Mouse (Mus musculus) frontal cortex, postnatal 10 days (tissue): Measurements from ENCODE around the gene Gm13278.
"Not testable (repeated sequence)": the region's sequence is repeated elsewhere in the genome, so short reads cannot be mapped to it uniquely, and the experiment has no call there.

ENCODE experiments used
- DNase-seq, 2 experiments: peaks; one replicate each; pipeline ENCODE4 v3.0.0; 2022; ENCODE audit warnings: low spot score in 2 of 2, mixed read lengths in 1 of 2

The Gm13278 gene

DNA sequence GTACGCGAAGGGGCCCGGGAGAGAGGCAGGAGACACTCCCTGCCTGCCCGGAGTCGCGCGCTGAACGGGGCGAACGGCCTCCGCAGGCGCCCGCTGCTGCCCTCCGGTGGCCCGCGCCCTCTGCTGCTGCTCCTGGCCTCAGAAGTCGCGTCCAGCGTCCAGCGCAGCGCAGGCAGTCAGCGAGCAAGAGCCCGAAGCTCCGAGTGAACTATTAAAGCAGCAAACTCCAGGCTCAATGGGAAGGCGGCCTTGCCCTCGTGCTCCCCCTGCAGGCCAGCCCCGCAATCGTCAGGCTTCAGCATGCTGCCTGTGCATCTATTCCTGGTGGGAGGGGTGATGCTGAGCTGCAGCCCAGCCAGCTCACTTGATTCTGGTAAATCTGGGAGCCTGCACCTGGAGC lies at the start of gene Gm13278:
TSS of gene Gm13278 (plus strand) at position 301 of the 400 bp plus-strand sequence.
- DNase-seq, result not testable (repeated sequence)

DNA sequence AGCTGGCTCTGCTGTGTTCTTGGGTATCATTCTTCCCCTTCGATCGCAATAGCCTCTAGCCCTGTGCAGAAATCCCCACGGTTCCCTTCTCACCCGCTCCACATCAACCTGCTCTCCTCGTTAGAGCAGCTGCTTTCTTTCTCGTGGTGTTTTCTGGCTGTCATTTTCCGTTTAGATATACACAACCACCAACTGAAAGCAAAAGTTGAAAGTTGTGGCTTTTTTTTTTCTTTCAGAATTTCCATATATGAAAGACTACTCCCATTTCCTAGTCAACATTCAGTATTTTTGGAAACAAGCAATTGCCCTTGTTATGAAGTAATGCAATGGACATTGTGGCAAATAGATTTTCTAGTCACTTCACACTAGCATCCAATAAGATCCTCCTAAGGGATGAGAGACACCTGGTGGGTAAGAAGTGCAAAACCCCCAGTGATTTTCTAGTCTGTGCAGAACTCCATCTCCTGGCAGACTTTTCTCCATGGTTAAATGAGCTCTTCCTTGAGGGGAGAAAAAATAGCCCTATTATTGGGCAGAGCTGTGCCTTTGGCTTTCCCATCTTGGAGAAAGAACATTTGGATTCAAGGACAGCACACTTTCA lies 48.5 kb upstream of the Gm13278 start:
- no peak for DNase-seq

DNA sequence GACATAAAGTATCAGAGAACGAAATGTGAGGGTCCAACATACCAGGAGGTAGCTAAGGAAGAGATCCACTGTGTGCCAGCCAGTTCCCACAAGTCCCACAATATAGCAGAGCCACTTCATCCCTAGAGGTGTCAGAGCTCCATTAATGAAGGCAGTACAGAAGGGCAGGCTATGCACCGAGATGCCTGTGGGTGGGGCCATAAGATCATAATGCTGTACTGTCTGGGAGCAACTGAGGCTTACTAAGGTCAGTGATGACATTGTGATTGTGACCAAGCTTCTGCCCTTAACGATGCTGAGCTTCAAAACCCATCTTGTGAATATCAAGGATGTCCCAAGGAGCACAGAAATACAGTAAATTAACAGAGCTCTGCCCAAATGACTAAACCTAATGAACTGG lies 47.1 kb upstream of the Gm13278 start:
- no peak for DNase-seq

DNA sequence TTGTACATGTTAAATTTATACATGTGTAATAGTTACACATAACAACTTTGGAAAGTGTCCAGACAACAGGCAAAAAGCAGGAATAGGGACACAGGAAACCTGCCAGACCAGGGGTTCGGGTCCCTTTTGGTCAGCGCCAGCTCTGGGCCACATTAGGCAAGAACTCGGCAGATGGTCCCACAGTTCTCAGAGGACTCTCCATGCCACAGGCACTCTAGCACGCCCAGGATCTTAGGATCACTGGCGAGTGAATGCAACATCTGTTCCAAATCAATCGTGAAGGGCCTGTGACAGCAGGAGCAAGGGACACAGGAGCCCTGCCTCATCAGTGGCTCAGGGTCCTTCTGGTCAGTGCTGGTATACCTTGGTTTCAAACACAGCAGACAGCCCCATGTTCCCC lies 41.4 kb upstream of the Gm13278 start:
- DNase-seq, result no peak

DNA sequence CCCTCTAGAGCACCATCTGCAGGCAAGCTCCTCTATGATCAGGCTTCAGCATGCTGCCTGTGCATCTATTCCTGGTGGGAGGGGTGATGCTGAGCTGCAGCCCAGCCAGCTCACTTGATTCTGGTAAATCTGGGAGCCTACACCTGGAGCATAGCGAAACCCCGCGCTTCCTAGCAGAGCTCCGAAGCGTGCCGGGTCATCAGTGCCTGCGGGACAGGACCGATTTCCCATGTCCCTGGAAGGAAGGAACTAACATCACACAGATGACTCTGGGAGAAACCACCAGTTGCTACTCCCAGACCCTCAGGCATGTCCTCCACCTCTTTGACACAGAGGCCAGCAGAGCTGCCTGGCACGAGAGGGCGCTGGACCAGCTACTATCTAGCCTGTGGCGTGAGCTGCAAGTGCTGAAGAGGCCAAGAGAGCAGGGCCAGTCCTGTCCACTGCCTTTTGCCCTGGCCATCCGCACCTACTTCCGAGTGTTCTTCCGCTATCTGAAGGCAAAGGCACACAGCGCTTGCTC lies 36.5 kb upstream of the Gm13278 start, which contains the start of gene Gm13271:
TSS of gene Gm13271 (plus strand) at position 51 of the 523 bp plus-strand sequence.
- peak; percentile 77 to 84 for DNase-seq

DNA sequence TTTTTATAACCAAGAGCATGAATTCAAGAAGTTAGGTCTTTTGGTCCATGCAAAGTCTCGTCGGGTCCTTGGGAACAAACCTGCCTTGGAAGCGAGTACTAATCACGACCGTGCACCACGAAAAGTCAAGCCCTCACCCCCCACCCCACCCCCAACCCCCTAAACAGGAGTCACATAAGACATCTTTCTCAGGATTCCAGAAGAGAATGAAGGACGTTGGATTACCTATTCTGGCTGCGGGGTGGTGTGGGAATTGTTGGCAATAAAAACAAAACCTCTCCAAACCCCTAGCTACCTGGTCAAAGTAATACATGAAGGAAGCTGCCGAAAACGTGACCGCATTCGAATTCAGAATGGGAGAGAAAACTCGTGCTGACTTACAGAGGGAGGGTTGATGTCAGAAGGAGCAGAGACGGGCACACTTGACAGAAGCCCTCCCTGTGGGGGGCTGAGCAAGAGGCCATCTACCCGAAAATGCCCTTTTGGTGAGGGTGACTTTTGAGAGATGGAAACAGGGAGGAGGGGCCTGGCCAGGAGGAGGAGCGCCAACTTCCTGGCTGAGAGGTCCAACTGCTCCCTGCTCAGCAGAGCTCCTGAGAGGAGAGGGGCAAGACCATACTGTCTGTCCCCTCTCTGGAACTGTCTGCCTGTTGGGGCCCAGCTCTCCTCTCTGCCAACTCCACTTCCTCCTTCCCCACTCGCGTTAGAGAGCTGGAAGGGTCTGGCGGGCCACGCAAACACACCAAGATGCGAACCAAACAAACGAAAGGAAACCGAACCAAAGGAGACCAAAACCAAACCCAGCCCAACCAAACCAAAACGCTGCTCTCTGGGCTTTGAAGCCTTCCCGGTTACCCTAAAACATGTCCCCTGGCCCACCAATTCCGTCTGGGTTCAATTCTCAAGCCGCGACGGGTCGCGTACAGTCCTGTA lies 34.5 kb upstream of the Gm13278 start:
- DNase-seq, result not testable (repeated sequence)

DNA sequence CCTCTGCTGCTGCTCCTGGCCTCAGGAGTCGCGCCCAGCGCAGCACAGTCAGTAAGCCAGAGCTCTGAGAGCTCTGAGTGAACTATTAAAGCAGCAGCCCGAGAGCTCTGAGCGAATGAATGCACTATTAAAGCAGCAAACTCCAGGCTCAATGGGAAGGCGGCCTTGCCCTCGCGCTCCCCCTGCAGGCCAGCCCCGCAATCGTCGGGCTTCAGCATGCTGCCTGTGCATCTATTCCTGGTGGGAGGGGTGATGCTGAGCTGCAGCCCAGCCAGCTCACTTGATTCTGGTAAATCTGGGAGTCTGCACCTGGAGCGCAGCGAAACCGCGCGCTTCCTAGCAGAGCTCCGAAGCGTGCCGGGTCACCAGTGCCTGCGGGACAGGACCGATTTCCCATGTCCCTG lies 33.7 kb upstream of the Gm13278 start:
- DNase-seq, result peak; percentile 90 to 92

DNA sequence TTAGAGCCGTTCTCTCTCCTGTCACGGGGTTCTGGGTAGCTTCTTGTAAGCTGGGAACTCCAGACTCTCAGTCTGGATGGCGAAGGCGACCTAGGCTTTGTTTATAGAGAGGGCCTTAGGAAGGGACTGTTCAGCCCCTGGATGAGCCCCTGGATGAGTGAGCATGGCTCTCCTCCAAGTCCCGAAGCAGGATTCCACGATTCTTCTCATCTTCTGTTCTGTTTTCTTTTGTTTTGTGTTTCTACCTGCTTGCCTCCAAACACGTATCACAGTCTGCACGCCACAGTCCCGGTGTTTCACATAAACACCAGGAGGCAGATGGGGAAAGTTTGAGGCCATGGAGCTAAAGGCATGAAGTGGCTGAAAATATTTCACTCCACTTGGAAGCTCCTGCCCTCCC lies 32.6 kb upstream of the Gm13278 start:
- DNase-seq, result not testable (repeated sequence)

DNA sequence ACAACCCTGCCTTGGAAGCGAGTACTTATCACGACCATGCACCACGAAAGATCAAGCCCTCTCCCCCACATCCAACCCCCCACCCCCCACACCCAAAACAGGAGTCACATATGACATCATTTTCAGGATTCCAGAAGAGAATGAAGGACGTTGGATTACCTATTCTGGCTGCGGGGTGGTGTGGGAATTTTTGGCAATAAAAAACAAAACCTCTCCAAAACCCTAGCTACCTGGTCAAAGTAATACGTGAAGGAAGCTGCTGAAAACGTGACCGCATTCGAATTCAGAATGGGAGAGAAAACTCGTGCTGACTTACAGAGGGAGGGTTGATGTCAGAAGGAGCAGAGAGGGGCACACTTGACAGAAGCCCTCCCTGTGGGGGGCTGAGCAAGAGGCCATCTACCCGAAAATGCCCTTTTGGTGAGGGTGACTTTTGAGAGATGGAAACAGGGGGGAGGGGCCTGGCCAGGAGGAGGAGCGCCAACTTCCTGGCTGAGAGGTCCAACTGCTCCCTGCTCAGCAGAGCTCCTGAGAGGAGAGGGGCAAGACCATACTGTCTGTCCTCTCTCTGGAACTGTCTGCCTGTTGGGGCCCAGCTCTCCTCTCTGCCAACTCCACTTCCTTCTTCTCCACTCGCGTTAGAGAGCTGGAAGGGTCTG lies 31.6 kb upstream of the Gm13278 start, which contains the start of gene Gm13283:
TSS of gene Gm13283 (plus strand) at position 510 of the 659 bp plus-strand sequence.
- DNase-seq, result peak; percentile 32 to 45

DNA sequence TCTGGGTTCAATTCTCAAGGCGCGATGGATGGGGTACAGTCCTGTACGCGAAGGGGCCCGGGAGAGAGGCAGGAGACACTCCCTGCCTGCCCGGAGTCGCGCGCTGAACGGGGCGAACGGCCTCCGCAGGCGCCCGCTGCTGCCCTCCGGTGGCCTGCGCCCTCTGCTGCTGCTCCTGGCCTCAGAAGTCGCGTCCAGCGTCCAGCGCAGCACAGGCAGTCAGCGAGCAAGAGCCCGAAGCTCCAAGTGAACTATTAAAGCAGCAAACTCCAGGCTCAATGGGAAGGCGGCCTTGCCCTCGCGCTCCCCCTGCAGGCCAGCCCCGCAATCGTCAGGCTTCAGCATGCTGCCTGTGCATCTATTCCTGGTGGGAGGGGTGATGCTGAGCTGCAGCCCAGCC lies 30.9 kb upstream of the Gm13278 start:
- peak in 1 of 2 experiments; percentile 48 for DNase-seq

DNA sequence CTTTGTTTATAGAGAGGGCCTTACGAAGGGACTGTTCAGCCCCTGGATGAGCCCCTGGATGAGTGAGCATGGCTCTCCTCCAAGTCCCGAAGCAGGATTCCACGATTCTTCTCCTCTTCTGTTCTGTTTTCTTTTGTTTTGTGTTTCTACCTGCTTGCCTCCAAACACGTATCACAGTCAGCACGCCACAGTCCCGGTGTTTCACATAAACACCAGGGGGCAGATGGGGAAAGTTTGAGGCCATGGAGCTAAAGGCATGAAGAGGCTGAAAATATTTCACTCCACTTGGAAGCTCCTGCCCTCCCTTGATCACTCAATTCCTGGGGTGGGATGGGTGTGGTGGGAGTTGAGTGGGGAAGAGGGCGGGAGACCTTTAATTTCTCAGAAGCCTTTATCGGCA lies 29.6 kb upstream of the Gm13278 start:
- peak; percentile 79 to 81 for DNase-seq

DNA sequence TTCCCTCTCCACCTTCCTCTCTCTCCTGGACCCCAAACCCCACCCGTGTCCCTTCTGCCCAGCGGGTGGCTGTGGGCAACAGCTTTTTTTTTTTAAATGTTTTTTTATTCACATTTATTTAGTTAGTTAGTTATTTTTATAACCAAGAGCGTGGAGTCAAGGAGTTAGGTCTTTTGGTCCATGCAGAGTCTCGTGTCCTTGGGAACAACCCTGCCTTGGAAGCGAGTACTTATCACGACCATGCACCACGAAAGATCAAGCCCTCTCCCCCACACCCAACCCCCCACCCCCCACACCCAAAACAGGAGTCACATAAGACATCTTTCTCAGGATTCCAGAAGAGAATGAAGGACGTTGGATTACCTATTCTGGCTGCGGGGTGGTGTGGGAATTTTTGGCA lies 29.0 kb upstream of the Gm13278 start:
- DNase-seq, result peak in 1 of 2 experiments; percentile 26

DNA sequence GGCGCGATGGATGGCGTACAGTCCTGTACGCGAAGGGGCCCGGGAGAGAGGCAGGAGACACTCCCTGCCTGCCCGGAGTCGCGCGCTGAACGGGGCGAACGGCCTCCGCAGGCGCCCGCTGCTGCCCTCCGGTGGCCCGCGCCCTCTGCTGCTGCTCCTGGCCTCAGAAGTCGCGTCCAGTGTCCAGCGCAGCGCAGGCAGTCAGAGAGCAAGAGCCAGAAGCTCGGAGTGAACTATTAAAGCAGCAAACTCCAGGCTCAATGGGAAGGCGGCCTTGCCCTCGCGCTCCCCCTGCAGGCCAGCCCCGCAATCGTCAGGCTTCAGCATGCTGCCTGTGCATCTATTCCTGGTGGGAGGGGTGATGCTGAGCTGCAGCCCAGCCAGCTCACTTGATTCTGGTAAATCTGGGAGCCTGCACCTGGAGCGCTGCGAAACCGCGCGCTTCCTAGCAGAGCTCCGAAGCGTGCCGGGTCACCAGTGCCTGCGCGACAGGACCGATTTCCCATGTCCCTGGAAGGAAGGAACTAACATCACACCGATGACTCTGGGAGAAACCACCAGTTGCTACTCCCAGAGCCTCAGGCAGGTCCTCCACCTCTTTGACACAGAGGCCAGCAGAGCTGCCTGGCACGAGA lies 27.8 kb upstream of the Gm13278 start:
- peak in 1 of 2 experiments; percentile 17 for DNase-seq

DNA sequence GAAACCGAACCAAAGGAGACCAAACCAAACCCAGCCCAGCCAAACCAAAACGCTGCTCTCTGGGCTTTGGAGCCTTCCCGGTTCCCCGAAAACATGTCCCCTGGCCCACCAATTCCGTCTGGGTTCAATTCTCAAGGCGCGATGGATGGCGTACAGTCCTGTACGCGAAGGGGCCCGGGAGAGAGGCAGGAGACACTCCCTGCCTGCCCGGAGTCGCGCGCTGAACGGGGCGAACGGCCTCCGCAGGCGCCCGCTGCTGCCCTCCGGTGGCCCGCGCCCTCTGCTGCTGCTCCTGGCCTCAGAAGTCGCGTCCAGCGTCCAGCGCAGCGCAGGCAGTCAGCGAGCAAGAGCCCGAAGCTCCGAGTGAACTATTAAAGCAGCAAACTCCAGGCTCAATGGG lies 17.8 kb upstream of the Gm13278 start, which contains the start of gene Gm13290:
TSS of gene Gm13290 (plus strand) at position 301 of the 400 bp plus-strand sequence.
- not testable (repeated sequence) for DNase-seq

DNA sequence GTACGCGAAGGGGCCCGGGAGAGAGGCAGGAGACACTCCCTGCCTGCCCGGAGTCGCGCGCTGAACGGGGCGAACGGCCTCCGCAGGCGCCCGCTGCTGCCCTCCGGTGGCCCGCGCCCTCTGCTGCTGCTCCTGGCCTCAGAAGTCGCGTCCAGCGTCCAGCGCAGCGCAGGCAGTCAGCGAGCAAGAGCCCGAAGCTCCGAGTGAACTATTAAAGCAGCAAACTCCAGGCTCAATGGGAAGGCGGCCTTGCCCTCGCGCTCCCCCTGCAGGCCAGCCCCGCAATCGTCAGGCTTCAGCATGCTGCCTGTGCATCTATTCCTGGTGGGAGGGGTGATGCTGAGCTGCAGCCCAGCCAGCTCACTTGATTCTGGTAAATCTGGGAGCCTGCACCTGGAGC lies 14.7 kb upstream of the Gm13278 start, which contains the start of gene Gm13289:
TSS of gene Gm13289 (plus strand) at position 301 of the 400 bp plus-strand sequence.
- not testable (repeated sequence) for DNase-seq

DNA sequence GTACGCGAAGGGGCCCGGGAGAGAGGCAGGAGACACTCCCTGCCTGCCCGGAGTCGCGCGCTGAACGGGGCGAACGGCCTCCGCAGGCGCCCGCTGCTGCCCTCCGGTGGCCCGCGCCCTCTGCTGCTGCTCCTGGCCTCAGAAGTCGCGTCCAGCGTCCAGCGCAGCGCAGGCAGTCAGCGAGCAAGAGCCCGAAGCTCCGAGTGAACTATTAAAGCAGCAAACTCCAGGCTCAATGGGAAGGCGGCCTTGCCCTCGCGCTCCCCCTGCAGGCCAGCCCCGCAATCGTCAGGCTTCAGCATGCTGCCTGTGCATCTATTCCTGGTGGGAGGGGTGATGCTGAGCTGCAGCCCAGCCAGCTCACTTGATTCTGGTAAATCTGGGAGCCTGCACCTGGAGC lies 11.8 kb upstream of the Gm13278 start, which contains the start of gene Gm13272:
TSS of gene Gm13272 (plus strand) at position 301 of the 400 bp plus-strand sequence.
- not testable (repeated sequence) for DNase-seq

DNA sequence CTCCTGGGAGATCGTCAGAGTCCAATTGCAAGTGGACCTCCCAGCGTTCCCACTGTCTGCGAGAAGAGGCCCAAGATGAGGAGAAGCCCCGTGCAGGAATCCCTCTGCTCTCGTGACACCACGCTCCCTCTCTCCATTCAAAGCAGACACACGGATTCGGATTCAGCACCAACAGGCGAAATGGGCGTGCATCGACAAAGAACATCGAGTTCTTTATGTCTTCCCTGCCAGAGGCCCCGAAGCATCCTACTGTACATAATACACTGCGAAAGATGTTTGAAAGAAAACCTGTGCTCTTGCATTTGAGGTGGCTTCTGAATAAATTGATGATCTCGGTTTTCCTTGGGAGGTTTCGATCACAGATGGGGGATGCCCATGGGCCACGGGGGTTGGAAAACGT lies 11.0 kb upstream of the Gm13278 start:
- DNase-seq, result not testable (repeated sequence)

DNA sequence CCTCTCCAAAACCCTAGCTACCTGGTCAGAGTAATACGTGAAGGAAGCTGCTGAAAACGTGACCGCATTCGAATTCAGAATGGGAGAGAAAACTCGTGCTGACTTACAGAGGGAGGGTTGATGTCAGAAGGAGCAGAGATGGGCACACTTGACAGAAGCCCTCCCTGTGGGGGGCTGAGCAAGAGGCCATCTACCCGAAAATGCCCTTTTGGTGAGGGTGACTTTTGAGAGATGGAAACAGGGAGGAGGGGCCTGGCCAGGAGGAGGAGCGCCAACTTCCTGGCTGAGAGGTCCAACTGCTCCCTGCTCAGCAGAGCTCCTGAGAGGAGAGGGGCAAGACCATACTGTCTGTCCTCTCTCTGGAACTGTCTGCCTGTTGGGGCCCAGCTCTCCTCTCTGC lies 9.5 kb upstream of the Gm13278 start, which contains the start of gene Ifnz:
TSS of gene Ifnz (plus strand) at position 301 of the 400 bp plus-strand sequence.
- not testable (repeated sequence) for DNase-seq

DNA sequence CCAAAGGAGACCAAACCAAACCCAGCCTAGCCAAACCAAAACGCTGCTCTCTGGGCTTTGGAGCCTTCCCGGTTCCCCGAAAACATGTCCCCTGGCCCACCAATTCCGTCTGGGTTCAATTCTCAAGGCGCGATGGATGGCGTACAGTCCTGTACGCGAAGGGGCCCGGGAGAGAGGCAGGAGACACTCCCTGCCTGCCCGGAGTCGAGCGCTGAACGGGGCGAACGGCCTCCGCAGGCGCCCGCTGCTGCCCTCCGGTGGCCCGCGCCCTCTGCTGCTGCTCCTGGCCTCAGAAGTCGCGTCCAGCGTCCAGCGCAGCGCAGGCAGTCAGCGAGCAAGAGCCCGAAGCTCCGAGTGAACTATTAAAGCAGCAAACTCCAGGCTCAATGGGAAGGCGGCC lies 9.0 kb upstream of the Gm13278 start:
- DNase-seq, result not testable (repeated sequence)

DNA sequence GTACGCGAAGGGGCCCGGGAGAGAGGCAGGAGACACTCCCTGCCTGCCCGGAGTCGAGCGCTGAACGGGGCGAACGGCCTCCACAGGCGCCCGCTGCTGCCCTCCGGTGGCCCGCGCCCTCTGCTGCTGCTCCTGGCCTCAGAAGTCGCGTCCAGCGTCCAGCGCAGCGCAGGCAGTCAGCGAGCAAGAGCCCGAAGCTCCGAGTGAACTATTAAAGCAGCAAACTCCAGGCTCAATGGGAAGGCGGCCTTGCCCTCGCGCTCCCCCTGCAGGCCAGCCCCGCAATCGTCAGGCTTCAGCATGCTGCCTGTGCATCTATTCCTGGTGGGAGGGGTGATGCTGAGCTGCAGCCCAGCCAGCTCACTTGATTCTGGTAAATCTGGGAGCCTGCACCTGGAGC lies 5.9 kb upstream of the Gm13278 start, which contains the start of gene Gm13276:
TSS of gene Gm13276 (plus strand) at position 301 of the 400 bp plus-strand sequence.
- not testable (repeated sequence) for DNase-seq

DNA sequence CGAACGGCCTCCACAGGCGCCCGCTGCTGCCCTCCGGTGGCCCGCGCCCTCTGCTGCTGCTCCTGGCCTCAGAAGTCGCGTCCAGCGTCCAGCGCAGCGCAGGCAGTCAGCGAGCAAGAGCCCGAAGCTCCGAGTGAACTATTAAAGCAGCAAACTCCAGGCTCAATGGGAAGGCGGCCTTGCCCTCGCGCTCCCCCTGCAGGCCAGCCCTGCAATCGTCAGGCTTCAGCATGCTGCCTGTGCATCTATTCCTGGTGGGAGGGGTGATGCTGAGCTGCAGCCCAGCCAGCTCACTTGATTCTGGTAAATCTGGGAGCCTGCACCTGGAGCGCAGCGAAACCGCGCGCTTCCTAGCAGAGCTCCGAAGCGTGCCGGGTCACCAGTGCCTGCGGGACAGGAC lies 2.9 kb upstream of the Gm13278 start, which contains the start of gene Gm13277:
TSS of gene Gm13277 (plus strand) at position 231 of the 400 bp plus-strand sequence.
- DNase-seq, result peak; percentile 33 to 59
